Mouse (Mus musculus): ENCODE measurements around the gene Gstp1.

- TF ChIP-seq TAL1 (IDR thresholded peaks at IDR 0.05; ENCODE audit: low read length) (no peak), GATA1 (IDR thresholded peaks at IDR 0.05; ENCODE audit: low read length) (no peak)
These were observed 23.2 kb upstream of the Gstp1 start for GRCm38 (mm10) chr19:4060899-4061465.

Measured in erythroblast, embryonic 14.5 days (primary cell).